Mouse (Mus musculus) midbrain, embryonic 10.5 days (tissue): ENCODE data around the gene Tgfbr1. TPM values are rescaled to one million over a fixed set of nuclear protein-coding genes. Genes with fewer than 3 reads are reported as not detected.

ENCODE experiments used
- DNase-seq: peaks from one replicate; pipeline ENCODE4 v3.0.0-alpha.2; 2017; ENCODE audit warnings: low spot score
- H3K27ac ChIP-seq: fragments of 300-500 bp; sonication (generic); replicated peaks from 2 replicates; pipeline ENCODE4 v1.5.1; 2016; ENCODE audit warnings: mild to moderate bottlenecking
- H3K27me3 ChIP-seq: fragments of 300-500 bp; sonication (generic); 2 replicates; pipeline ENCODE4 v1.6.1; 2016; ENCODE audit warnings: low read depth, mild to moderate bottlenecking; ENCODE audit not compliant: poor library complexity, severe bottlenecking
- H3K36me3 ChIP-seq: fragments of 300-500 bp; sonication (generic); 2 replicates; pipeline ENCODE4 v1.6.1; 2016; ENCODE audit warnings: mild to moderate bottlenecking, moderate library complexity
- H3K4me1 ChIP-seq: fragments of 300-500 bp; sonication (generic); 2 replicates; pipeline ENCODE4 v1.6.1; 2016
- H3K4me3 ChIP-seq: fragments of 300-500 bp; sonication (generic); 2 replicates; pipeline ENCODE4 v1.5.1; 2016; ENCODE audit warnings: mild to moderate bottlenecking, moderate library complexity
- H3K9me3 ChIP-seq: fragments of 300-500 bp; sonication (generic); replicated peaks from 2 replicates; pipeline ENCODE4 v1.6.1; 2016; ENCODE audit warnings: mild to moderate bottlenecking
- WGBS: fragments of 180-500 bp; shearing (Covaris S2); methylation state at CpG from one replicate; pipeline ENCODE4 v1.1.7; 2016; 5-methylcytosine and 5-hydroxymethylcytosine counted together
- polyA plus RNA-seq: library from polyadenylated mRNA; unstranded; fragments of >200 nt; fragmentation: Nextera tagmentation; extraction: Ambion mirVana; gene quantifications from 2 replicates; pipeline ENCODE4 v1.2.1, GENCODE M21; 2016

Gene Tgfbr1
- polyA plus RNA-seq, 1 experiment from 2014 or later, result 90.0 TPM

DNA sequence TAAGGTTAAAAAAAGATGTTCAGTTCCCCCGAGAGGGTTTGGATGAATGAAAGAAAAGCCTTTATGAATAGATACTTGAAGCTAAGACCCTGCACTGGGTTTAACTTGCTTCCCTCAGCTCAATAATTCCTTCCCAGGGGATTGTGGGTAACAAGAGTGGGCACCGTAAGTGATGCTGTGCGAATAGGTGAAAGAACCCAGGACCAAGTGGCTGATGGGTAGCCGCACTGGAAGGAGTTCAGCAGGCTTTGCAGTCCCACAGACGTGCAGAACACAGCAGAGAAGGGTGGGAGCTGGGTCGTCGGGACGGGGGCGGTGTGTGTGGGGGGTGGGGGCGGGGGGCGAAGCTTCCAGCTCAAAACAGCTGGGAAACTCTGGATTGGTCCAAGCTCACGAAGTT lies 82.1 kb downstream of the Tgfbr1 start:
- 79% methylated on average over 12 of the region's 12 CpGs for WGBS
- DNase-seq, result no peak
- Histone ChIP-seq H3K36me3 (no peaks in the 10 kb centered on the region), H3K9me3 (no peaks in the 10 kb centered on the region), H3K4me1 (peaks cover 31% of the 10 kb centered on the region), H3K4me3 (no peak overlapping the region), H3K27ac (0 out of 2 replicates have a peak overlapping the region, but pooled peaks have one; percentile 6), H3K27me3 (peaks cover 20% of the 10 kb centered on the region)

DNA sequence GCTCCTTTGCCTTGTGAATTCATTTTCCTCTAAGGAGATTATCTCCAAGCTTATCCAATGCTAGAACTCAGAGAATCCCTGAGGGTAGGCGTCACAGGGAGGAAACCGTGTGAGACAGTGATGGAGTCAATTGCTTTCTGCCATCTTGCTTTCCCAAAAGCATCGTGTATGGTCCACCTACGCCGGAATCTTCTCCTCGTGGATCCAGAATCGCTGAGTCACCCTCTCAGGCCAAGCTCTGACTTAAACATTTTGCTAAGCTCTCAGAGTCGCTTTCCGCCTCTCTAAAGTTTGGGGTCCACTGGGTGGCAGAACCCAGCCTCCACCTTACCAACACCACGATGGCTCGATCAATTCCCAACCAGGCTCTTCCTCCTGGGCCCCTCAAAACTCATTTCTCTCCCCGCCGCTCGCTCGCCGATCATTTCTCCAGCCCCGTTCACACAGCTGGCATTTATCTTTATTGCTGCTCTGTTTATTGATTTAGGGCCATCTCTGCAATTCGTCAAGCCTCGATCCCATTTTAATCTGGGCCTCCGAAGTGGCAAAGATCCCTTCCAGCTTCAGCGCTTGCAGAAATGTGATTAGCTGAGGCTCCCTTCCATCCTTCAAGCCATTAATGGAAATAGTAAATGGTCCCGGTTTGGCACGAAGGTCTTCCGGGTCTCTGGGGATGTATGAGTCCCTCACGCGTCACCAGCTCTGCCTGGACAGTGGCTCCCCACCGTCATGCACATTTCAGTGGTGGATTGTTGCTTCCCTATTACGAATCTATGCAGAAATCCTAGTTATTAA lies 82.7 kb downstream of the Tgfbr1 start:
- WGBS, result 84% methylated on average over 28 of the region's 28 CpGs
- peak; percentile 11 for DNase-seq

GRCm38 (mm10) chr4:47437365-47438340 lies 84.6 kb downstream of the Tgfbr1 start:
- Histone ChIP-seq H3K27ac (peak overlapping the region; percentile 92), H3K9me3 (no peaks in the 10 kb centered on the region), H3K36me3 (no peaks in the 10 kb centered on the region), H3K4me3 (peak overlapping the region; percentile 68), H3K4me1 (peaks cover 31% of the 10 kb centered on the region), H3K27me3 (peaks cover 20% of the 10 kb centered on the region)
- DNase-seq, result peak; percentile 90
- under 1% methylated on average over 33 of the region's 33 CpGs for WGBS

More for the DNA sequence above, 82.7 kb downstream of the Tgfbr1 start:
- no peak overlapping the region for H3K27ac ChIP-seq
- no peaks in the 10 kb centered on the region for H3K36me3 ChIP-seq
- no peaks in the 10 kb centered on the region for H3K9me3 ChIP-seq
- H3K4me3 ChIP-seq, result no peak overlapping the region
- peaks cover 31% of the 10 kb centered on the region for H3K4me1 ChIP-seq
- H3K27me3 ChIP-seq, result peaks cover 20% of the 10 kb centered on the region

- 81% methylated on average over 6 of the region's 6 CpGs for WGBS
- H3K36me3 ChIP-seq, result no peaks in the 10 kb centered on the region
- no peak overlapping the region for H3K4me3 ChIP-seq
- H3K27ac ChIP-seq, result no peak overlapping the region
- peaks cover 20% of the 10 kb centered on the region for H3K27me3 ChIP-seq
- no peaks in the 10 kb centered on the region for H3K9me3 ChIP-seq
- DNase-seq, result peak; percentile 9
- peaks cover 27% of the 10 kb centered on the region for H3K4me1 ChIP-seq
Observed at GRCm38 (mm10) chr4:47438956-47439355, 85.9 kb downstream of the Tgfbr1 start.

- WGBS, result 89% methylated on average over 11 of the region's 11 CpGs
- Histone ChIP-seq H3K36me3 (no peaks in the 10 kb centered on the region), H3K4me1 (peaks cover 16% of the 10 kb centered on the region), H3K27me3 (peaks cover 17% of the 10 kb centered on the region), H3K27ac (no peak overlapping the region), H3K4me3 (no peak overlapping the region), H3K9me3 (no peaks in the 10 kb centered on the region)
- DNase-seq, result no peak
Observed at GRCm38 (mm10) chr4:47440951-47441350, 87.9 kb downstream of the Tgfbr1 start.

DNA sequence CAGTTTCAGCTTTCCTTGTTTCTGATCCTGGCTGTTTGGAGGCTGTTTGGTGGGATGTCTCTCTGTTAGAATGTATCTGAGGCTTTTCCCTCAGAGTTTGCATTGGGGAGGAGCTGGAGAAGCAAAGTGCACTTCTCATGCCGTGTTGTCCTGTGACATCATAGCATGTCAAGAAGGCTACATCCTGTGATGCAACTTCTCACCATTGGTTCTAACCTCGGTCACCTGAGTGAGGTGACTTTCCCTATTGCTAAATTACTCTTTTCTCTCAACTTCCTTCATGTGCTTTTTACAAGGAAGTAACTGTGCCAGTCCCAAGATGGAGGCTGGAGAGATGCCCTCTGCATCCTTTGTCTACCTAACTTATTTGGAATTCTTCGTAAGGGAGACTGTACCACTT lies 95.5 kb downstream of the Tgfbr1 start:
- no peak overlapping the region for H3K4me3 ChIP-seq
- WGBS, result 85% methylated on average over 3 of the region's 3 CpGs
- H3K4me1 ChIP-seq, result peaks cover 12% of the 10 kb centered on the region
- no peak for DNase-seq
- no peaks in the 10 kb centered on the region for H3K27me3 ChIP-seq
- no peaks in the 10 kb centered on the region for H3K36me3 ChIP-seq
- no peak overlapping the region for H3K27ac ChIP-seq
- H3K9me3 ChIP-seq, result no peaks in the 10 kb centered on the region

GRCm38 (mm10) chr4:47449116-47449515 lies 96.1 kb downstream of the Tgfbr1 start:
- H3K27ac ChIP-seq, result no peak overlapping the region
- peaks cover 12% of the 10 kb centered on the region for H3K4me1 ChIP-seq
- H3K36me3 ChIP-seq, result no peaks in the 10 kb centered on the region
- no peak overlapping the region for H3K4me3 ChIP-seq
- no peaks in the 10 kb centered on the region for H3K9me3 ChIP-seq
- WGBS, result 72% methylated on average over 5 of the region's 5 CpGs
- no peaks in the 10 kb centered on the region for H3K27me3 ChIP-seq
- no peak for DNase-seq

DNA sequence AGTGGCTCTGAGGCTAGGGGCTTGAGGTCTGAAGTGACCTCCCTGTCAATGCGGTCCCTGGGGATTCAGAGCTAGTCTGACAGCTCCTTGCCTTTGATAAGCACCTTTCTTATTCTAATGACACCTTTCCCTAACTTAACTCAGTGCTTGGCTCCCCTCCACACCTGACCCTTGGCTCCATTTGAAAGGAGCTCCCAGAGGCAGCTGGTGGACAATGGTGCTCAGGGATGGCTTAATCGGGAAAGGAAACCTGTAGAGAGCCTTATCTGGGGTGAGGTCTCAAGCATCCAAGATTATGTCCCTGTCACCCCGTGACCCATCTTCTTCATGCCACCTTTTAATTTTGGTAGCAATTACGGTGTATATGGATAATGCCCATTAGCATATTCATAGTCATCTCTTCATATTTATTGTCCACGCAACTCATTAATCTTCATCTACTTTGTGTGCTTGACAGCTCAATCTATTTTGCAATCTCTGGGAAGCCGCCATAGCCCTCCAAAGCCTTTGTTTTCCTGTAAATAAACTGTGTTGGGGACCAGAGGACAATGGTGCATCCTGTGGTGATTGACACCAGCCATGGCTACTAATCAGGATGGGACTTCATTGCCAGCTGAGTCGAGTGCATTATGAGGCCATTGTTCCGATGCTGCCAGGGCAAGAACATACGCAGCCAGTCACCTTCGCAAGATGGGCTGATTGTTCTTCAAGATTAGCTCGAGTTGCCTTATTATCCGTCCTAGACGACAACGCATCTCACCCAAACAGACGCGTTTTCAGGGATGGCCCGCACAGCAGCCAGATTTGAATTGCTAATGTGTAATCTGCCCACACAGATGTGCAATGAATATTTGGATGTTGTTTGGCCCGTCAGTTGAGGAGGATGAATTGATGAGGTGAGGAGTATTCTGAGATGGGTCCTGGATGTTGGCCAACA lies 96.8 kb downstream of the Tgfbr1 start:
- DNase-seq, result no peak
- 27% methylated on average over 18 of the region's 18 CpGs for WGBS
- H3K4me3 ChIP-seq, result 0 out of 2 replicates have a peak overlapping the region, but pooled peaks have one; percentile 11
- peaks cover 12% of the 10 kb centered on the region for H3K4me1 ChIP-seq
- no peaks in the 10 kb centered on the region for H3K9me3 ChIP-seq
- no peaks in the 10 kb centered on the region for H3K27me3 ChIP-seq
- no peaks in the 10 kb centered on the region for H3K36me3 ChIP-seq
- no peak overlapping the region for H3K27ac ChIP-seq

Other genes starting within 250 kb of the Tgfbr1 start
- gene Col15a1, start 145.1 kb upstream of the Tgfbr1 start, polyA plus RNA-seq, result 2.5 and 2.7 TPM in 2 replicates
- gene Alg2, start 121.1 kb downstream of the Tgfbr1 start, polyA plus RNA-seq, result 93.2 and 110 TPM in 2 replicates
- gene Sec61b, start 121.4 kb downstream of the Tgfbr1 start, polyA plus RNA-seq, result 339 and 378 TPM in 2 replicates